Mouse (Mus musculus): ENCODE results near the gene Ano1. TPM values are rescaled to one million over a fixed set of nuclear protein-coding genes. Genes with fewer than 3 reads are reported as not detected.

The Ano1 gene
- polyA plus RNA-seq, 2 experiments from 2014 or later, result 0.16 TPM; not detected in 1

- ATAC-seq, result no peak
Measured at GRCm38 (mm10) chr7:144764537-144765282, 12.9 kb upstream of the Ano1 start.

DNA sequence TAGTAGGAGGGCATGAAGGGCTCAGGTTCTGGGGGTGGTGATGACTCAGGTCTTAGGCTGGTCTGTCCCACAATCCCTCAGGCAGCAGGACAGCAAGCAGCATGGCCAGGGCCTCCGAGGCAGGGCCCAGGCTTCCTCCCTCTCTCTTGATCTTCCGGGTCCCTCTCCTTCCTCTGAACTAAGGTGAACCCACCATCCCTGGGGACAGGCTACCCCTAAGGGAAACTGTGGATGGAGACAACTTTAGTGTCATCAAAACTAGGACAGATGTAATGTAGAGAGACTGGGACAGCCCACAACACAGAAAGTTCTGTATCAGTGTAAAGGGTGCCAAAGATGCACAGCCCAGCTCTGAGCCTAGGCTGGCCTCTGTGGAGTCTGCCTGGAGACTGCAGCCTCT, 12.2 kb upstream of the Ano1 start:
- ATAC-seq, result no peak

DNA sequence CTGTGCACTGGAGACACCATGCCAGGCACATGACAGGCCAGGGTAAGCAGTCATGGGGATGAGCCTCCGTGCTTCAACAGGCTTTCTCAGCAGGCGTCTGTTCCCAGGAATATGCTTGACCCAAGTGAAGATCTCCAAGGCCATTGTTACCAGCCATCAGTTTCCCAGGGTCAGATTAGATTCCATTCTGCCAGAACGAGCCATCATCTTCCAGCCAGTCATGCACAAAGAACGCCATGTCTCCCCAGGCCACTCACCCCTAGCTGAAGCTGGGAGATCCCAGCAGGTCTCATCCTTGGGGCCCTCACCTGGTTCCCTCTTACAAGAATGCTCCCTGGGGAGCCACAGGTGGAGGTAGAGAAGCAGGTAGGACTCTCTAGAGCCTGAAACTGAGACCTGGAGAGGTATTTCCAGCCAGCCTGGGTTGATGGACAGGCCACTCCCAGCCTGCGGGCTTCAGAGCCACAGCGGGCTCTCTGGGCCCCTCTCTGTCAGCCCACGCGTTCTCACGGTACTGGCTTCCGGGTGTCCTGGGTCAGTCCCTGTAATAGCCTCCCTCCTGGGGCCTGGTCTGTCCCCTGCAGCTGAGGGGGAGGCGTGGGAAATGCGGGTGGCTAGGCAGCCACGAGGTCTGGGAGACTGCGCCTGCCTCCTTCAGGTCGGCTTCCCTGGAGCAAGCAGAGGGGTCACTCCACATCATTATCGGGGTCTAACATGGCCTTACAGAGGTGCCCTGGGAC, 10.9 kb upstream of the Ano1 start:
- ATAC-seq, result no peak

DNA sequence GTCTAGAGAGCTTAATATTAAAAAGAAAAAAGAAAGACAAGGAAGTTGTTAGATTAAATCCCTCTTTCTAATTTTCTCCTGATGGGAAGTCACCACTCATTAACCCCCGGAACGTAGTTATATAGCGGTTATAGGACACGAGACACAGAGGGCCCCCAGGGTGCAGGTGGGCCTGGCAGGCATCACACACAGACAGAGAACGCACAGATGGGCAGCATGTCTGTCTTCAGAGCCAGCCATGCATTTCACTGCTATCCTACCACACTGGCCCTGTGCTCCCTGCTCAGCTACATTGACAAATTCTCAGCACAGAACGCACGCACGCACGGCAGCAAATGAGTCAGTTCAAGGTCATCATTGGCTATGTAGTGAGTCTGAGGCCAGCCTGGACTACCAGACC, 8.5 kb upstream of the Ano1 start:
- ATAC-seq, result no peak

GRCm38 (mm10) chr7:144759455-144759854, 7.7 kb upstream of the Ano1 start:
- ATAC-seq, result no peak

GRCm38 (mm10) chr7:144755511-144756378, 4.0 kb upstream of the Ano1 start:
- no peak for ATAC-seq

GRCm38 (mm10) chr7:144754722-144755121, 2.9 kb upstream of the Ano1 start:
- ATAC-seq, result no peak

DNA sequence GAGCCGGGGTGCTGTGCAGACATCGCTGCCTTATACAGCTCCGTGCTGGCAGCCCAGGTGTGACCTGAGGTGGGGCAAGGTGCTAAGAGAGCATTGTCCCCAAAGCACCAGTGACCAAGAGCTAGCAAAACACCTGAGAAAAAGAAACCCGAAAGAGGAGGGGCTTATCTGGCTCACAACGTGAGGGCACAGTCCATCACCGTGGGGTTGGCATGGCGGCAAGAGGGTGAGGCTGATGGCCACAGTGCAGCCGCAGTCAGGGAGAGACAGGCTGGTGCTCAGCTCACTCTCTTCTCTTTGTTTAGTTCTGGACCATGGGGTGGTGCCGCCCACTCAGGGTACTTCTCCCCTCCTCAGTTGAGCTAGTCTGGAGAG, 1.9 kb upstream of the Ano1 start:
- no peak for ATAC-seq

DNA sequence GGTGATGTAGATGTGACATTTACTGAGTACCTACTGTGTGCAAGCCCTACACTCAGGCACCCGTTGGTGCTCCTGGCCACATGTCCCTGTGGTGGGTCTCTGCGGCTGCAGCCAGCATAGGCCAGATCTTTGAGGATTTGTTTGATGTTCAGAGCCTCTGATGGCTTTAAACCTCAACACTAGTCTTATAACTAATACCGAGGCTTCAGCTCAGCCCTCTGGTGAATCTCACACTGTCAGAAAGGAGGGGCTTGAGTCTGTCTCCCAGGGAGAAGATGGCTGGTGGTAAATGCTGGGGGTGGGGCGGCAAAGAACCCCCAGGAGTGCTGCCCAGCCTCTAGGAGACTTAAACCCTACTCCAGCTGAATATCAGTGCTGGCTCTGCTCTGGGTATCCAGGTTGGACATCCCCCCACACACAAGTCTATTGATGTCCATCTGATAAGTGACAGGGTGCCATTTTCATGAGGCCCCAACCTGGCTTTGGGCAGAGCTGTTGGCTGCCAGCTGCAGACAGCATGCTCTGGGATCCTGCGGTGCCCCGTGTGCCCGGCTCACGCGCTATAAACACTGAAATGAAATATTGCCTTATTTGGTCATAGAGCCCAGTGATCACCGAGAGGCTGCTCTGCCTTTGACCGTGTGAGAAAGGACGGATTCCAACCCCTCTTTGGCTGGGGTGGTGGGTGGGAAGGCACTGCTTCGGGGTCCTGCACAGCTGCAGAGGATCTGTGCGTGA, 1.3 kb upstream of the Ano1 start:
- no peak for ATAC-seq

DNA sequence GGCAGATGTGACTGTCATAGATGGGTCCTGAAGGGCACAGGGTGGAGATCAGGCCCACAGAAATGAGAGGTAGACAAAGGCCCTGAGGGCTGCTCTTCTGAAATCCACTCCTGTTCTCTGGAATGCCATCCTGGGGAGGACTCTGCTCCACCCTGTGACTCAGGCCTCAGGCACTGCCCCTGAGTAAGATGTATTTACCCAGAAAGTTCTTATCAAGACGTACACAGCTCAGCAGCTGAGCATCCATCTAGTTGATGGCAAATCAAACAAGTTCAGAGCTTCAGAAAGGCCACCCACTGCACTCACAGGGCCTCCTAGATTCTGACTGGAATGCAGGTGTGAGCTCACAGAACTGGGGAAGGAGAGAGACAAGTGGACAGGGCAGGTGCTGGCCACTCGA, 4.0 kb downstream of the Ano1 start:
- ATAC-seq, result no peak

GRCm38 (mm10) chr7:144746466-144746865, 5.3 kb downstream of the Ano1 start:
- no peak for ATAC-seq

- no peak for ATAC-seq
Measured at GRCm38 (mm10) chr7:144743874-144744273, 7.9 kb downstream of the Ano1 start.

GRCm38 (mm10) chr7:144740643-144741042, 11.1 kb downstream of the Ano1 start:
- ATAC-seq, result no peak

DNA sequence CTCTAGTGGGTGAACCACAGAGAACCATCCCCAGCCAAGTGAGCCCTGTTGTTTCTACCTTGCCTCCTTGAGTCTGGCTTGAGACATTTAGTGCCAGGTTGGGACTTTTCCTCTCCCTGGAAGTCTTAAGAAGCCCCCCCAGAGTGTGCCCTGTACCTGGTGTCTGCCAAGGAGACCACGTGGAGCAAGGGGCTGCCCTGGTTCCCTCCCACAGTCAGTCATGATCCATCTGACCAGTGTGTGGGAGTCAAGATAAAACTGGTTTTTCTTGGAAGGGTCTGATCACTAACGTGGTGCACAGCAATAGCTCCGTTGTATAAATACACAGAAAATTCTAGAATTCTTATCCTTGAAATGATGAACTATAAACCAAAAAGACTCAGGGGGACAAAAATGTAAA, 12.0 kb downstream of the Ano1 start:
- ATAC-seq, result no peak

DNA sequence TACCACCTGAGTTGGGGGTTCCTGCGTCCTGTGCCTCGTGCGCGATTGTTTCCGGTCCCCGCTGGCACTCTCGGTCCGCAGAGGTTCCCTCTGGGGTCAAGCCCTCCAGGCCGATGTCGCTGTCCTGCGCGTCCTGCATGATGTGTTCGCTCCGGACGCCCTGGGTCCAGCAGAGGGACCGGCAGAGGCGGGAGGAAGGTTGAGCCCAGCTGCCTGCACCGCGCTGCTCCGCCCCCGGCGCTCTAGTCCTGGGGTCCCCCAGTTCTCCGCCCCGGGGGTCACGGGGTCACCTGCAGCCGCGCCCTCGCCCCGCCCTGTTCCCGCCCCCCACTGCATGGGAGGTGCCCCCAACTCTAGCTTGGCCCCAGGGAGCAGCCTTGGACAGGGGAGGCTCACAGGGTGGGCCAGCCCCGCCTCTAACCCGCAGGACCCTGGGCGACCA, 13.4 kb downstream of the Ano1 start:
- no peak for ATAC-seq

GRCm38 (mm10) chr7:144731897-144732291, 19.9 kb downstream of the Ano1 start:
- no peak for ATAC-seq

DNA sequence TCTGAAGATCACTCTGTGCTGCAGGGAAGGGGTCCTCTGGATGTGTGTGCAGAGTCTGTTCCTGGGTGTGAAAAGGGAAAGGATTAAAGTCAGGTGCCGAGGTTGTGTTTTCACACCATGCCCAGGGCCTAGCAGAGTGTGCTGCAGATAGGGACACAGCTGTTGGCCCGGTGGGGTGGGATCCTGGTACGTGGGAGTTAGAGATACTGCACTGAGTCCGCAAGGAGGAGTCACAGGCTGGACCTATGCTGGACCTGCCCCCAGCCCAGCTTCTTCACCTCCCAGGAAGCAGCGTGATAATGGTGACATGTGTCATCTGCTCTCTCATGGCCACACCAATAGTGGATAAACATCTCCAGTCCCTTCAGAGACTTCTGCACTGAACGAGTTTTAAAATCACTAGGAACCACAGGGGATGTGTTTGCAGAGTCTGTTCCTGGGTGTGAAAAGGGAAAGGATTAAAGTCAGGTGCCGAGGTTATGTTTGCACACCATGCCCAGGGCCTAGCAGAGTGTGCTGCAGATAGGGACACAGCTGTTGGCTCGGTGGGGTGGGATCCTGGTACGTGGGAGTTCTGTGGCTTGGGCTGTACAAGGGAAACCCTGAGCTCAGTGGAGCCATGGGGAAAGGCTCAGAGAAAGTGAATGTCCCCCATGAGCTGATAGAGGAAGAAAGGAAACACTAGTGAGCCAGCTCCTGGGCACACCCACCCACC, 20.4 kb downstream of the Ano1 start:
- ATAC-seq, result no peak

GRCm38 (mm10) chr7:144724283-144724682, 27.5 kb downstream of the Ano1 start:
- no peak for ATAC-seq

- ATAC-seq, result no peak
Measured at GRCm38 (mm10) chr7:144719956-144720355, 31.8 kb downstream of the Ano1 start.

- ATAC-seq, result no peak
Measured at GRCm38 (mm10) chr7:144717736-144718135, 34.0 kb downstream of the Ano1 start.

DNA sequence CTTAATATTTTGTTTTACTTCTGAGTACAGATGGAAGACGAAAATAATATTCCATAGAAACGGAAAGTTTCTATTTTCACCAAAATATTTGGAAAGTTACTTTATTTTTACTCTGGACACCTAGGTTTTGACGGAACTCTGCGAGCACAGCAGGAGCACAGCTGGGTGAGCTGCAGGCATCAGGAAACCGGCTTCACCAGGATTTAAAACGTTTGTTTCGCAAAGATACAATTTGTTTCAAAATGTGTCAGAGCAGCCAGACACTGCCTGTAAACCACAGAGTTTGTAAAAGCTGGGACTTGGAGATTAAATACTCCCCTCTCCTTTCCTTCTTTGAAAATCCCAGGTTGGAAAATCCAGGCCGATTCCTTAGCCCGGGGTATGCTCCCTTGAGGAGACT, 53.9 kb downstream of the Ano1 start:
- ATAC-seq, result no peak
